Mouse (Mus musculus) cerebellum, adult 9-11 months (tissue): ENCODE results near the gene Gm17469.
"Not testable (repeated sequence)": the region's sequence is repeated elsewhere in the genome, so short reads cannot be mapped to it uniquely, and the experiment has no call there.

Experiments used
- DNase-seq: peaks from one replicate; pipeline ENCODE4 v3.0.0; 2022

The Gm17469 gene

GRCm38 (mm10) chrX:124629593-124629992, at the start of gene Gm17469:
Gene Gm17469 (plus strand): TSS chrX:124629893.
- not testable (repeated sequence) for DNase-seq
